Mouse (Mus musculus) brain, embryonic 14.5 days (tissue): ENCODE measurements around the gene Usp43. TPM values are rescaled to one million over a fixed set of nuclear protein-coding genes. Genes with fewer than 3 reads are reported as not detected.
A peak's percentile ranks its signal among the peaks of the same experiment; 100 is the strongest.

Source experiments
- DNase-seq: peaks from one replicate; pipeline ENCODE4 v3.0.0-alpha.2; 2011; ENCODE audit warnings: low read depth
- CTCF ChIP-seq: fragments of 200-500 bp; IDR thresholded peaks from 2 replicates; pipeline ENCODE4 v1.5.1; 2012; ENCODE audit warnings: inconsistent platforms, mild to moderate bottlenecking, moderate library complexity, borderline replicate concordance; ENCODE audit not compliant: insufficient read depth, insufficient read length; ENCODE audit errors: extremely low read depth
- POLR2A ChIP-seq: fragments of 200-500 bp; IDR thresholded peaks from 2 replicates; pipeline ENCODE4 v1.6.1; 2012; ENCODE audit warnings: mild to moderate bottlenecking, inconsistent platforms, borderline replicate concordance; ENCODE audit not compliant: poor library complexity, insufficient read depth, insufficient read length, severe bottlenecking; ENCODE audit errors: extremely low read depth
- polyA plus RNA-seq: library from polyadenylated mRNA; depleted of rRNA; stranded (reverse); fragments of >200 nt; gene quantifications from 2 replicates; pipeline ENCODE4 v1.2.3, GENCODE M21; 2012

Gene Usp43
- polyA plus RNA-seq, 1 experiment: 1.4 TPM

DNA sequence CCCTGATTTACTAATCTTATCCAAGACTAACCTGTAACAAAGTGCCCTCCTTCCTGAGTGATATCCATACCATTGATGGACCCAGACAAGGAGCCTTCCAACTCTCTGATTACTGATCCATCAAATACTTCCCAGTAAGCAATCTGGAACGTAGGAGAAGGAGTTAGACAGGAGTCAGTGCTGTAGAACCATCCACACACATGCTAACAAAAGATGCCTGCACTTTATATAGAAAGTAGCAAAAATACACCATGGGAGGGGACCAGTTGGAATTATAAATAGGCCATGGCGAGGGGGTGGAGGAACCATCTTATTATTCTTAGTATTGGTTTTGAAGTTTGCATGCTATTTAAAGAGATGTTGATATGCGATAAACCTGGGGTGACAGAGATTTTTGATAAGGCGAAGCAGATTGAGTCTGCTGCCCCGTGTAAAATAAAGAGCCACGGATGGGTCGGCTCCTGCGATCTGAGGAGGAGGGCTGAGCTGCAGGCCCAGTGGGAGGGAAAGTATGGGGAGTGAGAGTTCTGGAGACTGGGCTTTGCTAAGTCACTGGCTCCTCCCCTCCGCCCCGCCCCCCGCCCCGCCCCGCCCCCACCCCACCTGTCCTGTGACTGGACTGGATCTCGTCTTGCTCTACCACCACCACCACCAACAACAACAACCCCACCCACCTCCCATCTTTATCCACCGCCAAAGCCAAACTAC lies 4.5 kb upstream of the Usp43 start:
- TF ChIP-seq POLR2A (no peak), CTCF (no peak)
- DNase-seq: no peak

DNA sequence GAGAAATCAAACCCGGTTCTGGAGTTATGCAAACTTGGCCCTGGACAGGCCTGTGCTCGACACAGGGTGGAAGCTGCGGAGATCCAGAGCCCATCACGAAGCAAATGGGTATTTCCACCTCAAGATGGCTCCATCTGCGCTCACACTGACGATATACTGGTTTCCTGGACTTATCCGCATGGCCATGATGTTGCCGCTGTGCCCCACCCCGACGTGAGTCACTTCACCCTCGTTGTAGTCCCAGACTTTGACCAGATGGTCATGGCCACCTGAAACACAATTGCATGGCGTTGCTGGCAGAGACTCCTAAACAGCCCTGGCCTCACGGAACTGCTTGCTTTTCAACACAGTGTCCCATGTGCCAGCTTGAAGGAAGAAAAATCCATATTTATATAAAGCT lies 3.0 kb upstream of the Usp43 start:
- TF ChIP-seq POLR2A (no peak), CTCF (no peak)
- DNase-seq: no peak

DNA sequence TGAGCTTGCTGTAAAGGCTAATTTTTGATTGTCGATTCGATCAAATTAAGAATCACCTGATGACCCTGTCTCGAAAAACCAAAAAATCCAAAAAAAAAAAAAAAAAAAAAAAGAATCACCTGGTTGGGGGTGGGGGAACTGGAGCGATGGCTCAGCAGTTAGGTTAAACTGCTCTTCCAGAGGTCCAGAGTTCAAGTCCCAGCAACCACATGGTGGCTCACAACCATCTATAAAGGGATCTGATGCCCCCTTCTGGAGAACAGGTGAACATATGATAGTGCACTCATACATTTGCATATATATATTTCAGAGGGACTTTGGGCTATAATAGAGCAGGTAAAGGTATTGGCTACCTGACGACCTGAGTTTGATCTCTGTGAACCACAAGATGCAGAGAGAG lies 1.8 kb upstream of the Usp43 start:
- TF ChIP-seq POLR2A: no peak
- TF ChIP-seq CTCF: no peak
- DNase-seq: no peak

DNA sequence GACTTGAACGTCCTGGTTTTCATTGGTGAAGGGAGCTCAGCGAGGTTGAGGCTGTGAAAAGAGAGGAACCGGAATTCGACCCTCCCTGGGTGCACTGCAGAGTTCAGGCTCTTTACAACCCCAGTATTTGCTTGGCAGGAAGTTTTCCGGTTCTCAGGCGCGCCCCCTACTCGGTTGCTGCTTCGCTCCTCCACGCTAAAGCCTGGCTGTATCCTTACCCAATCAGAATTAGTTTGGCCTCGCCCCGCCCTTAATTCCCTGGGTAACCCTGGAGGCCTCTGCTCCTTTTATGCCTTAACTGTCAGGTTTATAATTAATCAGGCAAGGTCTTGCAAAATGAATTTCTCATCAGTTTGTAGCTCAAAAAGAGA lies 787 bp upstream of the Usp43 start:
- TF ChIP-seq POLR2A (no peak), CTCF (peak; percentile 28; the same call in 1 of the 2 replicates)
- peak; percentile 88 for DNase-seq

DNA sequence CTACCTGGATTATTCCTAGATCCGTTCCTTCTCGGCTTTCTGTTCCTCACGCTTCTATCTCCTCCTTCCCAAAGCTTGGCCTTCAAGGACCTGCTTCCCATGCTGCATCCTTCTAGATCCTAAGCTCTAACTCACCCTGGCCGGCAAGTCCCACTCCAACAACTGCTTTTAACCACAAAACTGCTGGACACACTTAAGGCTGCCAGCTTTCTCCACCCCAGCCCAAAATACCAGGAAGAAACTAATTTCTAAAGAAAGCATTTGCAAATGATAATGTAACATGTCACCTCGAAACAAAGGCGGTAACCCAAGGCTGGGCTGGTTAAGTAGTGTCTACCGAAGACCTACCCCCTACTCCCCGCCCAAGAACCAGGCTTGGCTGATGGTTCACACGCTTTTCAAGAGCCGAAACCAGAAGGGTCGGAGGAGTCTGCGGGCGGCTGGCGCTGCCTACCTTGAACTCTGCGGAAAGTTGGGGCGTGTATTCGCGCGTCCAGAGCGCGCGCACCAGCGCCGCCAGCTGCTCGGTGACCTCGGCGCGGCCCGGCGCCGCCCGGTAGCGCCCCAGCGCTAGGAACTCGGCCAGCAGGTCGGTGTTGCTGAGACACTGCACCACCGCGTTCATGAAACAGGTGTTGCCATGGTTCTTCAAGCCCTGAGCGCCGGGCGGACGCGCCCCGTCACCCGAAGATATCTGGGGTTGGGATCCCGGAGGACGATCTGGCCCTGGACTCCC lies 694 bp downstream of the Usp43 start:
- DNase-seq: peak; percentile 26
- TF ChIP-seq POLR2A (no peak), CTCF (no peak)

DNA sequence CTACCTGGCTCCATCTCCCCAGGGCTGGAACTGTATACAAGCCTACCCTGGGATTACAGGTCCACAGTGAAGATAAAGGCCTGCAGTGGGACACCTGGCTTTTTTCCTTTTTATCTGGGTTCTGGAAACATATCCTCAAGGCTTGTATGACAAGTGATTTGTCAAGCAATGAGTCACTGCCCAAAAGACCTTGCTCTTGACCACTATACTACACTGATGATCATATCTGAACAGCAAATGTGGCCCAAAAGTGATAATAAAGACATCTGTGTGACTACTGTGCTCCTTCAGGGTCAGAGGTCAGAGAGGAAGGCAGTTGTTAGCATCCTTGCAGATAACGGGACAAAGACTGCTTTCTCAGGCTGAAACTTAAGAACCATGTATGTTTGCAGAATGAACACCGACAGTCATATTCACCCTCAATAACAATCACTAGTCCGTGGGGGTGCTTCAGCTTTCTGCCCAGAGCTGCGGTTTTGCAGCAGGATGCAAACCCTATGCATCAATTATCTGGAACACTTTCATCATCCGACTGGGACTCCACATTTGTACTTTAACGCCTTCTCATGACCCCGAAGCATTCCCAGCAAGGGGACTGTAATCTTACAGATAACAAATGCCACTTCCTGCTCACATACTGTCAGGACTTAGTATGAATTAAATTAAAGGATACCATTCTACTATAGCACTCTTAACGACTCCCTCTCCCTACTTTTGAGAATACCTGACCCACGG lies 1.6 kb downstream of the Usp43 start:
- no peak for TF ChIP-seq POLR2A
- TF ChIP-seq CTCF: no peak
- DNase-seq: no peak

DNA sequence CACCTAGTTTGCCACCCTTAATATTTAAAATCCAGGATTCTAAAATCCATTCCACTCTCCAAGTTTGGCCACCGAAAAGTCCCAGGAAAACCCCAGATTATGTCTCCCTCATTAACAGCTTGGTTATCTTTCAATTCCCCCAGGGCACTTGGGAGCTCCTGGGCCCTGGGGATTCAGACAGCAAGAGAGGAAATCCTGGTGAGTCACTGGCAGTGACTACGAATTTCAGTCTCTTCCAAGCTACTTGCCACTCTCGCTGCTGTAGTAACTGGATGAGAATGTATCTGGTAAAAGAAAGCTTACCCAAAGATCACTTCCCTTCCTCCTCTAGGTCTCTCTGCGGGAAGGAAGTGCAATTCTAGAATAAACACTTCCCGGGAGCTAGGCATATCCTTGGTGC lies 2.4 kb downstream of the Usp43 start:
- TF ChIP-seq POLR2A: no peak
- no peak for TF ChIP-seq CTCF
- DNase-seq: no peak

DNA sequence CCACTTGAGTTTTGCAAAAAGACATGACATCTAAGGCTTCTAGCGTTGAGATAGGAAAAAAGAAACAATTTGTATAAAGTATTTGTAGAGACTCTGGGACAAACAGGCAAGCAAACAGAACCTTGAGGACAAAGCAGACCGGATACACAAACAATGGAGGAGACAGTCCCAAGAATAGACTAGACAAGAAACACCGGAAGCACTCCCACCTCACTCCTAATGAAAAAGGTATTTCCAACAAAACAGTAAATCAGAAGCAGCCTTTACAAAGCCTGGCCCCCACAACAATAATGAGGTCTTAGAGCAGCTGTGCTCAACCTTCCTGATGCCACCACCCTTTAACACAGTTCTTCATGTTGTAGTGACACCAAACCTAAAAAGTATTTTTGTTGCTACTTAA lies 4.8 kb downstream of the Usp43 start:
- TF ChIP-seq CTCF: no peak
- no peak for TF ChIP-seq POLR2A
- DNase-seq: no peak

DNA sequence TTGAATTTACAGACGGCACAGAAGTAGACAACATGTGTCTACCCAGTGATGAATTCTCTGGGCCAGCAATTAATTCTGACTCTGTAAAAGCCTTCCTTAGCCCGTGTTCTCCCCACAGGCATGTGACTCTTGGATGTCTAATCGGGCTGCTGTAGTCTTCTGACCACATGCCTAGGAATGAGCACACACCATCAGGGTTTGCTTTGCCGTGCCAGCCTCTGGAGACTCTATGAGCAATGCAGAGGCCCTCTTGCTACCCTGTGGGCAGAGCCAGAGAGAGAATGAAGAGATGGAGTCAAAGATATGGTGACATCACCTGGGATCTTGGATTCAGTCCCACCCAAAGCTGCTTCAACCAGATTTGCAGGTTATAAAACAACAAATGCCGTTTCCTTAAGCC lies 10.9 kb downstream of the Usp43 start:
- TF ChIP-seq CTCF (no peak), POLR2A (no peak)
- no peak for DNase-seq

DNA sequence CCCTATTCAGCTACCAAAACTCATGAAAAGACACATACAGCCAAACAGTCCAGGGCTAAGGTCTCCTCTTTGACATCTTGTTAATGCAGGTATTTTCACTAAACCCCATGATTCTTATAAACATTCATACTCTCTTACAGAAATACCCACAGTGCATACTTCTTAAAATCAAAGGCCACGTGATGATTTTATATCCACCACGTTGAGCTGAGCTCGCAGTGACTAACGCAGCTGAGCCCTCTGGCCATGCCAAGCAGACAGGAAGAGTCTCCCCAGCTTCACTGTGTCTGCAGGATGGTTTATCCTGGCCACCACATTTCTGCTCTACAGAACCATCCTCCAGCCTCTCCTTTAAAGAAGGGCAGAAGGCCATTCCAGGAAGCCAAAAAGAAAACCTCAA lies 18.2 kb downstream of the Usp43 start:
- DNase-seq: no peak
- TF ChIP-seq POLR2A (no peak), CTCF (no peak)

DNA sequence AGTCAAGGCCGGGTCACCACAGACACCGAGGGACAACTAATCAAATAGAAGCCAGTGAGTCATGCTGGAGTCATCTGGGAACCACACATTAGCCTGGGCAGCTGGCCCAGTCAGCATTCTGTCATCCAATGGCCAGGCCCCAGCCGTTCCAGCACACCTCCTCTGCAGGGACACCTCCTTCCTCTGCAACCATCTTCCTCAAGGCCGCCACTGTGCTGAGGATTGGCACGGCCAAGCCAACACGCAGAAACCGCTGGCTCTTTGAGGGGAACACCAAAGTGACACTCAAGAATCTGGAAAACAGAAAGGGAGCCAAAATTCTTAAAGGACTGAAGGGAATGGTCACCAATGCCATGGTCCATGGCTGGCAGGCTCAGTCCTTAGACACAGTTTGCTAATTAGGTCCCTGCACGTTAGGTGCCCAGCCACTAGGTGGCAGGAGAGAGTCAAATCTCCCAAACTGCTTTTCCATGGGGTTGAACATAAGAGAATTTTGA lies 24.8 kb downstream of the Usp43 start:
- no peak for TF ChIP-seq POLR2A
- peak; percentile 81 for TF ChIP-seq CTCF
- DNase-seq: peak; percentile 46
